Mouse (Mus musculus): ENCODE data around the gene C4b. TPM values are rescaled to one million over a fixed set of nuclear protein-coding genes. Genes with fewer than 3 reads are reported as not detected.

The C4b gene
- polyA plus RNA-seq, 1 experiment, result 15.2 TPM

GRCm38 (mm10) chr17:34700671-34701071 is 43.0 kb downstream of the C4b start:
- H3K27ac ChIP-seq (ENCODE audit: control insufficient read depth, insufficient read depth, low read length), result no peak overlapping the region

GRCm38 (mm10) chr17:34699575-34700408 is 43.9 kb downstream of the C4b start:
- no peak for DNase-seq
- Histone ChIP-seq H3K27ac (ENCODE audit: control insufficient read depth, insufficient read depth, low read length) (no peak overlapping the region), H3K27me3 (ENCODE audit: control insufficient read depth, insufficient read depth, low read length) (no peaks in the 10 kb centered on the region), H3K36me3 (ENCODE audit: control insufficient read depth, insufficient read depth, low read length) (no peaks in the 10 kb centered on the region), H3K4me3 (ENCODE audit: control insufficient read depth, insufficient read depth, low read length) (no peak overlapping the region), H3K4me1 (replicated peaks; ENCODE audit: control insufficient read depth, insufficient read depth, low read length) (no peaks in the 10 kb centered on the region)
- TF ChIP-seq CTCF (IDR thresholded peaks at IDR 0.05; ENCODE audit: borderline replicate concordance, control insufficient read depth, extremely low read depth, insufficient read depth, low read length, poor library complexity), result no peak
- no peak for TF ChIP-seq POLR2A (IDR thresholded peaks at IDR 0.05; ENCODE audit: control insufficient read depth, extremely low read depth, insufficient read depth, low read length, poor library complexity)
- WGBS, result 56% methylated on average over 14 of the region's 14 CpGs

More at GRCm38 (mm10) chr17:34700671-34701071, 43.0 kb downstream of the C4b start:
- TF ChIP-seq POLR2A (IDR thresholded peaks at IDR 0.05; ENCODE audit: control insufficient read depth, extremely low read depth, insufficient read depth, low read length, poor library complexity) (no peak), CTCF (IDR thresholded peaks at IDR 0.05; ENCODE audit: borderline replicate concordance, control insufficient read depth, extremely low read depth, insufficient read depth, low read length, poor library complexity) (no peak)
- Histone ChIP-seq H3K4me3 (ENCODE audit: control insufficient read depth, insufficient read depth, low read length) (no peak overlapping the region), H3K36me3 (ENCODE audit: control insufficient read depth, insufficient read depth, low read length) (no peaks in the 10 kb centered on the region), H3K27me3 (ENCODE audit: control insufficient read depth, insufficient read depth, low read length) (no peaks in the 10 kb centered on the region), H3K4me1 (replicated peaks; ENCODE audit: control insufficient read depth, insufficient read depth, low read length) (no peaks in the 10 kb centered on the region)
- WGBS, result 7% methylated on average over 2 of the region's 2 CpGs
- DNase-seq, result no peak

- Histone ChIP-seq H3K27me3 (ENCODE audit: control insufficient read depth, insufficient read depth, low read length) (no peaks in the 10 kb centered on the region; the same call in 1 of the 2 replicates), H3K4me3 (ENCODE audit: control insufficient read depth, insufficient read depth, low read length) (no peak overlapping the region), H3K27ac (ENCODE audit: control insufficient read depth, insufficient read depth, low read length) (no peak overlapping the region), H3K36me3 (ENCODE audit: control insufficient read depth, insufficient read depth, low read length) (no peaks in the 10 kb centered on the region), H3K4me1 (replicated peaks; ENCODE audit: control insufficient read depth, insufficient read depth, low read length) (no peaks in the 10 kb centered on the region; the same call in 1 of the 2 replicates)
- DNase-seq, result no peak
- TF ChIP-seq CTCF (IDR thresholded peaks at IDR 0.05; ENCODE audit: borderline replicate concordance, control insufficient read depth, extremely low read depth, insufficient read depth, low read length, poor library complexity) (no peak), POLR2A (IDR thresholded peaks at IDR 0.05; ENCODE audit: control insufficient read depth, extremely low read depth, insufficient read depth, low read length, poor library complexity) (no peak)
- WGBS, result 84% methylated on average over 7 of the region's 7 CpGs
Observed at GRCm38 (mm10) chr17:34692906-34693305, 50.8 kb downstream of the C4b start.

GRCm38 (mm10) chr17:34690458-34690857 is 53.2 kb downstream of the C4b start:
- no peak for DNase-seq
- no peaks in the 10 kb centered on the region for H3K36me3 ChIP-seq (ENCODE audit: control insufficient read depth, insufficient read depth, low read length)
- 85% methylated on average over 4 of the region's 4 CpGs for WGBS
- H3K27me3 ChIP-seq (ENCODE audit: control insufficient read depth, insufficient read depth, low read length), result no peaks in the 10 kb centered on the region; the same call in 1 of the 2 replicates
- H3K4me3 ChIP-seq (ENCODE audit: control insufficient read depth, insufficient read depth, low read length), result no peak overlapping the region
- TF ChIP-seq POLR2A (IDR thresholded peaks at IDR 0.05; ENCODE audit: control insufficient read depth, extremely low read depth, insufficient read depth, low read length, poor library complexity), result no peak
- no peak for TF ChIP-seq CTCF (IDR thresholded peaks at IDR 0.05; ENCODE audit: borderline replicate concordance, control insufficient read depth, extremely low read depth, insufficient read depth, low read length, poor library complexity)
- no peaks in the 10 kb centered on the region; the same call in 1 of the 2 replicates for H3K4me1 ChIP-seq (replicated peaks; ENCODE audit: control insufficient read depth, insufficient read depth, low read length)
- no peak overlapping the region for H3K27ac ChIP-seq (ENCODE audit: control insufficient read depth, insufficient read depth, low read length)

GRCm38 (mm10) chr17:34688889-34689288 is 54.8 kb downstream of the C4b start:
- TF ChIP-seq CTCF (IDR thresholded peaks at IDR 0.05; ENCODE audit: borderline replicate concordance, control insufficient read depth, extremely low read depth, insufficient read depth, low read length, poor library complexity) (no peak), POLR2A (IDR thresholded peaks at IDR 0.05; ENCODE audit: control insufficient read depth, extremely low read depth, insufficient read depth, low read length, poor library complexity) (no peak)
- Histone ChIP-seq H3K4me3 (ENCODE audit: control insufficient read depth, insufficient read depth, low read length) (no peak overlapping the region), H3K36me3 (ENCODE audit: control insufficient read depth, insufficient read depth, low read length) (no peaks in the 10 kb centered on the region), H3K27me3 (ENCODE audit: control insufficient read depth, insufficient read depth, low read length) (no peaks in the 10 kb centered on the region; the same call in 1 of the 2 replicates), H3K27ac (ENCODE audit: control insufficient read depth, insufficient read depth, low read length) (no peak overlapping the region), H3K4me1 (replicated peaks; ENCODE audit: control insufficient read depth, insufficient read depth, low read length) (no peaks in the 10 kb centered on the region; the same call in 1 of the 2 replicates)
- 93% methylated on average over 7 of the region's 7 CpGs for WGBS
- no peak for DNase-seq

- Histone ChIP-seq H3K36me3 (ENCODE audit: control insufficient read depth, insufficient read depth, low read length) (no peaks in the 10 kb centered on the region), H3K4me1 (replicated peaks; ENCODE audit: control insufficient read depth, insufficient read depth, low read length) (no peaks in the 10 kb centered on the region), H3K27ac (ENCODE audit: control insufficient read depth, insufficient read depth, low read length) (no peak overlapping the region), H3K4me3 (ENCODE audit: control insufficient read depth, insufficient read depth, low read length) (no peak overlapping the region), H3K27me3 (ENCODE audit: control insufficient read depth, insufficient read depth, low read length) (peaks cover 4% of the 10 kb centered on the region; the same call in 1 of the 2 replicates)
- DNase-seq, result no peak
- WGBS, result 68% methylated on average over 28 of the region's 28 CpGs
- TF ChIP-seq CTCF (IDR thresholded peaks at IDR 0.05; ENCODE audit: borderline replicate concordance, control insufficient read depth, extremely low read depth, insufficient read depth, low read length, poor library complexity), result no peak
- no peak for TF ChIP-seq POLR2A (IDR thresholded peaks at IDR 0.05; ENCODE audit: control insufficient read depth, extremely low read depth, insufficient read depth, low read length, poor library complexity)
Observed at GRCm38 (mm10) chr17:34685120-34686110, 58.3 kb downstream of the C4b start.
